Mouse (Mus musculus): ENCODE data around the gene Tbc1d2.

GRCm38 (mm10) chr4:46562841-46563240, 87.2 kb downstream of the Tbc1d2 start:
- TF ChIP-seq CTCF (IDR thresholded peaks at IDR 0.05; ENCODE audit: extremely low read depth, insufficient read depth, insufficient read length, insufficient replicate concordance) = no peak
- no peak for TF ChIP-seq POLR2A (IDR thresholded peaks at IDR 0.05; ENCODE audit: low read depth, low read length)

Measured in spleen, adult 2 months (tissue).